Mouse (Mus musculus): ENCODE results near the gene Guk1.

Guk1 gene

DNA sequence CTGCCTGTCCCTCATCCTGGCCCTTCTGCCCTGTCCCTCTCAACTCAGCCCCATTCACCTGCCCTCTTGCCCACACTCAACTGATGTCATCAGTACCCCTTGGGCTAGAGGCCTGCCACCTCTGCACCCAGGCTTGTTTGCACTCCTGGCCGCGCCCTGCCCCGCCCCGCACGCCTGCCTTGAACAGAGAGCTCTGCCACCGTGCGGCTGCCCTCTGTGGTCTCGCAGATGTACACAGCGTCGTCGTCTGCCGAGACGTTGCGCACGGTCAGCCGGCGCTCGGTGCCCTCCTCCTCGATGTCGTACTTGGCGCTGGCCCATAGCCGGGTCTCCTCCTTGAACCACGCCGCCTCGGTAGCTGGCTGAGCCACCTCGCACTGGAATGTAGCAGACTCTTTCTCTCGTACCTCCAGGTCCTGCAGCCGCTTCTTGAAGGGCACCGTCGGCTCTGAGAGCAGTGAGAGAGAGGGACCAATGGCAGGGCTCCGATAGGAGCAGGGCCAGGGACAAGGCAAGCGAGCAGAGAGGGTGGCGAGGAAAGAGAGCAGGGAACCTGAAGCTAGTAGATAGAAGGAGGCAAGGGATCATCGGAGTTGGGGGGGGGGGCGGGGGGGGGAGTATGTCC, 57.5 kb downstream of the Guk1 start:
- H3K9me3 ChIP-seq (ENCODE audit: low read length) = no peaks in the 10 kb centered on the region
- peaks cover 90% of the 10 kb centered on the region for H3K27me3 ChIP-seq (ENCODE audit: insufficient read depth, low read length)
- no peak for TF ChIP-seq NANOG (IDR thresholded peaks at IDR 0.05; ENCODE audit: borderline replicate concordance, low read length)
- no peak for TF ChIP-seq CTCF (conservative IDR thresholded peaks at IDR 0.05; ENCODE audit: low read length)
- TF ChIP-seq POU5F1 (IDR thresholded peaks at IDR 0.05; ENCODE audit: borderline replicate concordance, low read length) = no peak
- H3K4me1 ChIP-seq (replicated peaks; ENCODE audit: low read depth, low read length) = peaks cover 28% of the 10 kb centered on the region
- peak overlapping the region; percentile 61 for H3K4me3 ChIP-seq (replicated peaks; ENCODE audit: low read length)
- H3K36me3 ChIP-seq (ENCODE audit: insufficient read depth, low read length) = no peaks in the 10 kb centered on the region

All from E14TG2a.4 (cell line).